9 mouse cellular contexts compared by ENCODE assay signal in the genomic region with DNA sequence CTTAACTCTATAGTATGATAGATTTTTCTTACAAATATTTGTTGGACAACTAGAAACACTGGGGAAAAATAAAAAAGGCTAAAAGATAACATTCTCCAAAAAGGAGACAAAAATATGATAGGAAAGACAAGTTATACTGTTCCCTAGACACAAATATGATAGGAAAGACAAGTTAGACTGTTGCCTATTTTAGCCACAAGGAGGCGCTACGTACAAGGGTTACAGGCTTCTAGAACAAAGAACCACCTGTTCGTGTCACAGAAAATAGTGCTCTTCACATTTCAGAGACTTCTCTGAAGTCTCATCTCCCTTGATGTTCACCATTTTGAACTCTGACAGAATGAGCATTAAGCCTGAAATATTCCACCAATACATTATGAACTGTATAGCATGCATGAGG. TPM values are rescaled to one million over a fixed set of nuclear protein-coding genes. Genes with fewer than 3 reads are reported as not detected.
DNase-seq lines count a peak whose midpoint lies in the region; ATAC-seq lines count a peak whose summit lies in the region.
"Had no signal": no experiment of that assay in that cellular context is flagged by ENCODE, and none has a peak within 500 bp of the region (broad histone marks: within the 10 kb centered on the region; RNA-seq: fewer than 3 reads in every experiment).

No protein-coding gene starts in this region.

- no peaks in the 10 kb centered on the region for H3K27me3 ChIP-seq in forebrain, embryonic 10.5 days (ENCODE audit: poor library complexity, severe bottlenecking)
- no peaks in the 10 kb centered on the region for H3K27me3 ChIP-seq in forebrain, embryonic 13.5 days
- H3K27me3 ChIP-seq in midbrain, embryonic 14.5 days (ENCODE audit: control insufficient read depth, insufficient read depth, low read length): no peaks in the 10 kb centered on the region
- H3K27me3 ChIP-seq in midbrain, embryonic 15.5 days (replicated peaks): no peaks in the 10 kb centered on the region
- no peaks in the 10 kb centered on the region for H3K27me3 ChIP-seq in splenic B cell, adult 2 months (ENCODE audit: control insufficient read depth, insufficient read depth, low read length, poor library complexity, severe bottlenecking)
- H3K27me3 ChIP-seq: limb, embryonic 12.5 days had no signal

- H3K9me3 ChIP-seq in forebrain, embryonic 10.5 days: no peaks in the 10 kb centered on the region
- no peaks in the 10 kb centered on the region for H3K9me3 ChIP-seq in forebrain, embryonic 13.5 days (replicated peaks)
- no peaks in the 10 kb centered on the region for H3K9me3 ChIP-seq in midbrain, embryonic 14.5 days (ENCODE audit: control insufficient read depth, low read length)
- no peaks in the 10 kb centered on the region for H3K9me3 ChIP-seq in midbrain, embryonic 15.5 days
- H3K9me3 ChIP-seq: limb, embryonic 12.5 days had no signal

- WGBS in forebrain, embryonic 10.5 days: 4% methylated on average over 3 of the region's 3 CpGs
- 4% methylated on average over 3 of the region's 3 CpGs for WGBS in forebrain, embryonic 13.5 days
- WGBS in midbrain, embryonic 14.5 days: under 1% methylated on average over 3 of the region's 3 CpGs
- 3% methylated on average over 3 of the region's 3 CpGs for WGBS in midbrain, embryonic 15.5 days

- no peak overlapping the region for H3K27ac ChIP-seq in forebrain, embryonic 10.5 days
- no peak overlapping the region for H3K27ac ChIP-seq in forebrain, embryonic 13.5 days
- no peak overlapping the region for H3K27ac ChIP-seq in midbrain, embryonic 14.5 days (replicated peaks; ENCODE audit: low read depth, low read length)
- H3K27ac ChIP-seq in midbrain, embryonic 15.5 days: no peak overlapping the region
- H3K27ac ChIP-seq: limb, embryonic 12.5 days had no signal

- no peak for ATAC-seq in forebrain, embryonic 13.5 days
- no peak for ATAC-seq in midbrain, embryonic 14.5 days (ENCODE audit: low FRiP score, low TSS enrichment)
- no peak for ATAC-seq in midbrain, embryonic 15.5 days (replicated peaks)

- no peaks in the 10 kb centered on the region for H3K36me3 ChIP-seq in forebrain, embryonic 10.5 days (replicated peaks)
- no peaks in the 10 kb centered on the region for H3K36me3 ChIP-seq in forebrain, embryonic 13.5 days (ENCODE audit: poor library complexity, severe bottlenecking)
- no peaks in the 10 kb centered on the region for H3K36me3 ChIP-seq in midbrain, embryonic 14.5 days (ENCODE audit: control insufficient read depth, insufficient read depth, low read length)
- no peaks in the 10 kb centered on the region for H3K36me3 ChIP-seq in midbrain, embryonic 15.5 days (replicated peaks)
- no peaks in the 10 kb centered on the region for H3K36me3 ChIP-seq in splenic B cell, adult 2 months (ENCODE audit: control insufficient read depth, insufficient read depth, low read length, poor library complexity, severe bottlenecking)
- H3K36me3 ChIP-seq: limb, embryonic 12.5 days had no signal

- H3K9ac ChIP-seq in forebrain, embryonic 13.5 days: no peak overlapping the region
- no peak overlapping the region for H3K9ac ChIP-seq in midbrain, embryonic 14.5 days (replicated peaks; ENCODE audit: low read length)
- no peak overlapping the region for H3K9ac ChIP-seq in midbrain, embryonic 15.5 days
- H3K9ac ChIP-seq: limb, embryonic 12.5 days had no signal

- H3K4me1 ChIP-seq in forebrain, embryonic 10.5 days: peaks cover 11% of the 10 kb centered on the region
- peaks cover 8% of the 10 kb centered on the region for H3K4me1 ChIP-seq in forebrain, embryonic 13.5 days
- peaks cover 10% of the 10 kb centered on the region for H3K4me1 ChIP-seq in midbrain, embryonic 14.5 days (ENCODE audit: control insufficient read depth, insufficient read depth, low read length)
- H3K4me1 ChIP-seq in midbrain, embryonic 15.5 days: peaks cover 12% of the 10 kb centered on the region

- no peak overlapping the region for H3K4me3 ChIP-seq in forebrain, embryonic 10.5 days
- H3K4me3 ChIP-seq in forebrain, embryonic 13.5 days: no peak overlapping the region
- no peak overlapping the region for H3K4me3 ChIP-seq in midbrain, embryonic 14.5 days (replicated peaks; ENCODE audit: low read depth, low read length)
- no peak overlapping the region for H3K4me3 ChIP-seq in midbrain, embryonic 15.5 days
- H3K4me3 ChIP-seq: limb, embryonic 12.5 days had no signal

- H3K4me2 ChIP-seq in forebrain, embryonic 13.5 days: no peak overlapping the region
- H3K4me2 ChIP-seq in midbrain, embryonic 14.5 days (ENCODE audit: low read length): no peak overlapping the region
- H3K4me2 ChIP-seq in midbrain, embryonic 15.5 days: no peak overlapping the region
- H3K4me2 ChIP-seq: limb, embryonic 12.5 days had no signal

- DNase-seq in forebrain, embryonic 10.5 days (ENCODE audit: extremely low spot score, low spot score): peak; percentile 37
- DNase-seq in midbrain, embryonic 14.5 days: peak; percentile 87
- peak; percentile 25 for DNase-seq in cerebellum, adult 9-11 months
- DNase-seq in kidney, postnatal 36 days: peak; percentile 53 to 78
- peak; percentile 75 for DNase-seq in lung, postnatal 10 days
- DNase-seq in splenic B cell, adult 2 months (ENCODE audit: low read depth, low spot score): peak; percentile 71

RNA-seq across cellular contexts. Expression of gene Htr1d, which starts 53.6 kb away (rescaled TPM):
- polyA plus RNA-seq in forebrain, embryonic 10.5 days (2016; fragmentation: Nextera tagmentation; extraction: Ambion mirVana): 0.31 TPM in 1 of 2 replicates, not detected in the other
- 0.37 and 0.38 TPM in 2 replicates for polyA plus RNA-seq in forebrain, embryonic 13.5 days (2015; fragmentation: Nextera tagmentation; extraction: Ambion mirVana)
- 0.86 and 1.3 TPM in 2 replicates for polyA plus RNA-seq in midbrain, embryonic 14.5 days (2014; fragmentation: Nextera tagmentation; extraction: Ambion mirVana)
- polyA plus RNA-seq in midbrain, embryonic 15.5 days (2015; fragmentation: Nextera tagmentation; extraction: Ambion mirVana): 1.4 and 1.9 TPM in 2 replicates

RNA-seq across cellular contexts. Expression of gene Hnrnpr, which starts 59.0 kb away (rescaled TPM):
- 231 and 248 TPM in 2 replicates for polyA plus RNA-seq in forebrain, embryonic 10.5 days (2016; fragmentation: Nextera tagmentation; extraction: Ambion mirVana)
- polyA plus RNA-seq in forebrain, embryonic 13.5 days (2015; fragmentation: Nextera tagmentation; extraction: Ambion mirVana): 273 and 295 TPM in 2 replicates
- polyA plus RNA-seq in midbrain, embryonic 14.5 days (2014; fragmentation: Nextera tagmentation; extraction: Ambion mirVana): 152 and 207 TPM in 2 replicates
- polyA plus RNA-seq in midbrain, embryonic 15.5 days (2015; fragmentation: Nextera tagmentation; extraction: Ambion mirVana): 226 and 237 TPM in 2 replicates

Comparison
In these comparisons a context has a peak if more than half of its experiments do, and no peak if none do; other contexts are left out.
1. DNase-seq: peak in every context shown above with its lines; median percentile 87 in midbrain, embryonic 14.5 days; 75 in lung, postnatal 10 days; 71 in splenic B cell, adult 2 months; 66 in kidney, postnatal 36 days; 37 in forebrain, embryonic 10.5 days; 25 in cerebellum, adult 9-11 months.